Mouse (Mus musculus): ENCODE data around the gene Vegfa. TPM values are rescaled to one million over a fixed set of nuclear protein-coding genes. Genes with fewer than 3 reads are reported as not detected.
"Not testable (repeated sequence)": the region's sequence is repeated elsewhere in the genome, so short reads cannot be mapped to it uniquely, and the experiment has no call there.

Gene Vegfa
- total and polyA plus RNA-seq, 2 experiments, result 120 to 288 TPM

- no peak overlapping the region for H3K9ac ChIP-seq (ENCODE audit: low read depth, low read length)
- no peak overlapping the region for H3K4me3 ChIP-seq (ENCODE audit: insufficient read depth, low read depth, low read length)
- DNase-seq (ENCODE audit: extremely low read depth, low read depth, low spot score), result peak; percentile 96
- peaks cover 33% of the 10 kb centered on the region for H3K4me1 ChIP-seq (ENCODE audit: control insufficient read depth, insufficient read depth, low read length)
- no peaks in the 10 kb centered on the region for H3K36me3 ChIP-seq (ENCODE audit: control insufficient read depth, insufficient read depth, low read length)
- no peaks in the 10 kb centered on the region for H3K27me3 ChIP-seq (ENCODE audit: control insufficient read depth, insufficient read depth, low read length)
- H3K79me2 ChIP-seq (ENCODE audit: control insufficient read depth, insufficient read depth, low read length), result no peaks in the 10 kb centered on the region
- peak overlapping the region; percentile 86 for H3K27ac ChIP-seq (replicated peaks; ENCODE audit: insufficient read depth, low read depth, low read length)
- WGBS, result 10% methylated on average over 6 of the region's 6 CpGs
- TF ChIP-seq CTCF (IDR thresholded peaks at IDR 0.05; ENCODE audit: low read depth, low read length), result no peak; the same call in 1 of the 2 replicates
- TF ChIP-seq POLR2A (IDR thresholded peaks at IDR 0.05; ENCODE audit: extremely low read depth, insufficient read depth, low read length), result no peak
These were observed 33.8 kb downstream of the Vegfa start for GRCm38 (mm10) chr17:45998363-45998762.

- no peaks in the 10 kb centered on the region for H3K36me3 ChIP-seq (ENCODE audit: control insufficient read depth, insufficient read depth, low read length)
- H3K4me1 ChIP-seq (ENCODE audit: control insufficient read depth, insufficient read depth, low read length), result peaks cover 33% of the 10 kb centered on the region
- H3K79me2 ChIP-seq (ENCODE audit: control insufficient read depth, insufficient read depth, low read length), result no peaks in the 10 kb centered on the region
- H3K9ac ChIP-seq (ENCODE audit: low read depth, low read length), result peak overlapping the region; percentile 28
- no peaks in the 10 kb centered on the region for H3K27me3 ChIP-seq (ENCODE audit: control insufficient read depth, insufficient read depth, low read length)
- peak overlapping the region; percentile 67 for H3K27ac ChIP-seq (replicated peaks; ENCODE audit: insufficient read depth, low read depth, low read length)
- TF ChIP-seq POLR2A (IDR thresholded peaks at IDR 0.05; ENCODE audit: extremely low read depth, insufficient read depth, low read length), result no peak
- no peak for TF ChIP-seq CTCF (IDR thresholded peaks at IDR 0.05; ENCODE audit: low read depth, low read length)
- peak; percentile 97 for DNase-seq (ENCODE audit: extremely low read depth, low read depth, low spot score)
- no peak overlapping the region for H3K4me3 ChIP-seq (ENCODE audit: insufficient read depth, low read depth, low read length)
- 36% methylated on average over 9 of the region's 9 CpGs for WGBS
These were observed 35.2 kb downstream of the Vegfa start for GRCm38 (mm10) chr17:45996921-45997444.

GRCm38 (mm10) chr17:45994281-45994817, 37.8 kb downstream of the Vegfa start:
- peak overlapping the region; percentile 61 for H3K9ac ChIP-seq (ENCODE audit: low read depth, low read length)
- DNase-seq (ENCODE audit: extremely low read depth, low read depth, low spot score), result peak; percentile 98
- H3K27ac ChIP-seq (replicated peaks; ENCODE audit: insufficient read depth, low read depth, low read length), result peak overlapping the region; percentile 86
- peak overlapping the region; percentile 41 for H3K4me3 ChIP-seq (ENCODE audit: insufficient read depth, low read depth, low read length)
- no peaks in the 10 kb centered on the region for H3K79me2 ChIP-seq (ENCODE audit: control insufficient read depth, insufficient read depth, low read length)
- WGBS, result 17% methylated on average over 11 of the region's 11 CpGs
- H3K27me3 ChIP-seq (ENCODE audit: control insufficient read depth, insufficient read depth, low read length), result no peaks in the 10 kb centered on the region
- peaks cover 29% of the 10 kb centered on the region for H3K4me1 ChIP-seq (ENCODE audit: control insufficient read depth, insufficient read depth, low read length)
- no peak for TF ChIP-seq POLR2A (IDR thresholded peaks at IDR 0.05; ENCODE audit: extremely low read depth, insufficient read depth, low read length)
- no peak for TF ChIP-seq CTCF (IDR thresholded peaks at IDR 0.05; ENCODE audit: low read depth, low read length)
- H3K36me3 ChIP-seq (ENCODE audit: control insufficient read depth, insufficient read depth, low read length), result no peaks in the 10 kb centered on the region

- H3K79me2 ChIP-seq (ENCODE audit: control insufficient read depth, insufficient read depth, low read length), result no peaks in the 10 kb centered on the region
- H3K27ac ChIP-seq (replicated peaks; ENCODE audit: insufficient read depth, low read depth, low read length), result no peak overlapping the region
- H3K27me3 ChIP-seq (ENCODE audit: control insufficient read depth, insufficient read depth, low read length), result no peaks in the 10 kb centered on the region
- peaks cover 2% of the 10 kb centered on the region; the same call in 1 of the 2 replicates for H3K4me1 ChIP-seq (ENCODE audit: control insufficient read depth, insufficient read depth, low read length)
- no peak overlapping the region for H3K9ac ChIP-seq (ENCODE audit: low read depth, low read length)
- TF ChIP-seq POLR2A (IDR thresholded peaks at IDR 0.05; ENCODE audit: extremely low read depth, insufficient read depth, low read length), result no peak
- no peak for TF ChIP-seq CTCF (IDR thresholded peaks at IDR 0.05; ENCODE audit: low read depth, low read length)
- no peaks in the 10 kb centered on the region for H3K36me3 ChIP-seq (ENCODE audit: control insufficient read depth, insufficient read depth, low read length)
- no peak overlapping the region for H3K4me3 ChIP-seq (ENCODE audit: insufficient read depth, low read depth, low read length)
- 72% methylated on average over 3 of the region's 3 CpGs for WGBS
- DNase-seq (ENCODE audit: extremely low read depth, low read depth, low spot score), result peak; percentile 57
These were observed 45.3 kb downstream of the Vegfa start for GRCm38 (mm10) chr17:45986915-45987314.

GRCm38 (mm10) chr17:45986374-45986773, 45.8 kb downstream of the Vegfa start:
- TF ChIP-seq CTCF (IDR thresholded peaks at IDR 0.05; ENCODE audit: low read depth, low read length) (no peak), POLR2A (IDR thresholded peaks at IDR 0.05; ENCODE audit: extremely low read depth, insufficient read depth, low read length) (no peak)
- peaks cover 2% of the 10 kb centered on the region; the same call in 1 of the 2 replicates for H3K4me1 ChIP-seq (ENCODE audit: control insufficient read depth, insufficient read depth, low read length)
- H3K79me2 ChIP-seq (ENCODE audit: control insufficient read depth, insufficient read depth, low read length), result no peaks in the 10 kb centered on the region
- H3K27me3 ChIP-seq (ENCODE audit: control insufficient read depth, insufficient read depth, low read length), result no peaks in the 10 kb centered on the region
- no peak overlapping the region for H3K4me3 ChIP-seq (ENCODE audit: insufficient read depth, low read depth, low read length)
- H3K36me3 ChIP-seq (ENCODE audit: control insufficient read depth, insufficient read depth, low read length), result no peaks in the 10 kb centered on the region
- WGBS, result 91% methylated on average over 6 of the region's 6 CpGs
- no peak overlapping the region for H3K9ac ChIP-seq (ENCODE audit: low read depth, low read length)
- no peak for DNase-seq (ENCODE audit: extremely low read depth, low read depth, low spot score)
- H3K27ac ChIP-seq (replicated peaks; ENCODE audit: insufficient read depth, low read depth, low read length), result no peak overlapping the region

- not testable (repeated sequence) for DNase-seq (ENCODE audit: extremely low read depth, low read depth, low spot score); H3K79me2 ChIP-seq (ENCODE audit: control insufficient read depth, insufficient read depth, low read length); H3K4me1 ChIP-seq (ENCODE audit: control insufficient read depth, insufficient read depth, low read length); H3K27me3 ChIP-seq (ENCODE audit: control insufficient read depth, insufficient read depth, low read length); H3K9ac ChIP-seq (ENCODE audit: low read depth, low read length); H3K27ac ChIP-seq (replicated peaks; ENCODE audit: insufficient read depth, low read depth, low read length); H3K4me3 ChIP-seq (ENCODE audit: insufficient read depth, low read depth, low read length); H3K36me3 ChIP-seq (ENCODE audit: control insufficient read depth, insufficient read depth, low read length)
- 82% methylated on average over 1 of the region's 1 CpGs for WGBS
These were observed 49.0 kb downstream of the Vegfa start for GRCm38 (mm10) chr17:45983185-45983584.

All from liver, adult 2 months (tissue).